Mouse (Mus musculus) hindbrain, embryonic 11.5 days (tissue): Measurements from ENCODE around the gene Casz1. TPM values are rescaled to one million over a fixed set of nuclear protein-coding genes. Genes with fewer than 3 reads are reported as not detected.

ENCODE experiments used
- ATAC-seq: fragments of 200-750 bp; cut with Nextera tagmentation; 2 replicates; pipeline ENCODE4 v1.8.0; 2017; ENCODE audit warnings: mild to moderate bottlenecking, moderate TSS enrichment, moderate library complexity; ENCODE audit not compliant: low FRiP score
- DNase-seq: peaks from one replicate; pipeline ENCODE4 v3.0.0-alpha.2; 2015; ENCODE audit warnings: low spot score
- H3K27ac ChIP-seq: fragments of 300-500 bp; sonication (generic); 2 replicates; pipeline ENCODE4 v1.5.1; 2014; ENCODE audit warnings: mild to moderate bottlenecking, low read depth, low read length
- H3K27me3 ChIP-seq: fragments of 300-500 bp; sonication (generic); 2 replicates; pipeline ENCODE4 v1.6.1; 2014; ENCODE audit warnings: mild to moderate bottlenecking, low read length, moderate library complexity, mixed read lengths; ENCODE audit not compliant: control insufficient read depth, insufficient read depth
- H3K36me3 ChIP-seq: fragments of 300-500 bp; sonication (generic); 2 replicates; pipeline ENCODE4 v1.6.1; 2014; ENCODE audit warnings: mild to moderate bottlenecking, low read length, moderate library complexity, mixed read lengths; ENCODE audit not compliant: control insufficient read depth, insufficient read depth
- H3K4me1 ChIP-seq: fragments of 300-500 bp; sonication (generic); replicated peaks from 2 replicates; pipeline ENCODE4 v1.6.1; 2014; ENCODE audit warnings: low read length, mixed read lengths; ENCODE audit not compliant: control insufficient read depth, insufficient read depth
- H3K4me2 ChIP-seq: fragments of 300-500 bp; sonication (generic); replicated peaks from 2 replicates; pipeline ENCODE4 v1.6.1; 2014; ENCODE audit warnings: mild to moderate bottlenecking, low read depth, low read length
- H3K4me3 ChIP-seq: fragments of 300-500 bp; sonication (generic); 2 replicates; pipeline ENCODE4 v1.5.1; 2014; ENCODE audit warnings: low read depth, low read length
- H3K9ac ChIP-seq: fragments of 300-500 bp; sonication (generic); 2 replicates; pipeline ENCODE4 v1.6.1; 2014; ENCODE audit warnings: low read depth, low read length
- H3K9me3 ChIP-seq: fragments of 300-500 bp; sonication (generic); 2 replicates; pipeline ENCODE4 v1.6.1; 2016; ENCODE audit warnings: low read length; ENCODE audit not compliant: control insufficient read depth
- WGBS: fragments of 180-500 bp; shearing (Covaris S2); extraction: QIAGEN DNeasy Blood & Tissue Kit; methylation state at CpG from one replicate; pipeline ENCODE4 v1.1.7; 2014; 5-methylcytosine and 5-hydroxymethylcytosine counted together
- polyA plus RNA-seq: library from polyadenylated mRNA; unstranded; fragments of >200 nt; fragmentation: Nextera tagmentation; extraction: Ambion mirVana; gene quantifications from 2 replicates; pipeline ENCODE4 v1.2.1, GENCODE M21; 2014

Casz1 gene
- polyA plus RNA-seq, 1 experiment from 2014 or later = 7.8 TPM

DNA sequence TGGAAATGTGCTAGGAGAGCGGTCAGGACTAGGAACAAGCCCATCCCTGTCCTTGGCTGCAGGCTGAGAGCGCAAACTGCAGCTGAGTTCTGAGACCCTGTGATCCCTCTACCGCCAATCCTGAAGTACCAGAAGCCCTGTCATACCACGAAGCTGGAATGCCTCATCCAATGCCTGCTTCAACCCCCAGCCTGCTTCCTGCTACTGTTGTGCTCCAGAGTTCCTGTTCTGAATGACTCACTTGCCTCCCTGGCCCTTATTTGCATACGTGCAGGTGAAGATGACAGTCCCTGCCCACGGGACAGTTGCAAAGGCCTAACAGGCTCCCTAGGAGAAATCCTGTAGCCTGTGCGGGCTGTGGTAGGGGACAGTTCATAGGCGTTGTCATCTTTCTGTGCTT lies 13.3 kb upstream of the Casz1 start:
- WGBS = 82% methylated on average over 8 of the region's 8 CpGs
- H3K36me3 ChIP-seq = no peaks in the 10 kb centered on the region
- H3K4me3 ChIP-seq = no peak overlapping the region
- H3K9ac ChIP-seq = no peak overlapping the region
- no peak overlapping the region for H3K27ac ChIP-seq
- H3K27me3 ChIP-seq = peaks cover 12% of the 10 kb centered on the region
- no peaks in the 10 kb centered on the region for H3K9me3 ChIP-seq
- peaks cover 6% of the 10 kb centered on the region for H3K4me1 ChIP-seq
- ATAC-seq (no peak), DNase-seq (no peak)
- no peak overlapping the region for H3K4me2 ChIP-seq

- Histone ChIP-seq H3K9ac (no peak overlapping the region), H3K4me3 (no peak overlapping the region), H3K36me3 (no peaks in the 10 kb centered on the region), H3K27ac (no peak overlapping the region), H3K27me3 (peaks cover 5% of the 10 kb centered on the region), H3K9me3 (no peaks in the 10 kb centered on the region), H3K4me1 (no peaks in the 10 kb centered on the region), H3K4me2 (no peak overlapping the region)
- WGBS = 50% methylated on average over 4 of the region's 4 CpGs
- ATAC-seq (no peak), DNase-seq (no peak)
Measured at GRCm38 (mm10) chr4:148795038-148795437, 9.2 kb upstream of the Casz1 start.

GRCm38 (mm10) chr4:148797475-148798324 lies 6.5 kb upstream of the Casz1 start:
- Histone ChIP-seq H3K27ac (no peak overlapping the region), H3K4me1 (no peaks in the 10 kb centered on the region), H3K27me3 (peaks cover 17% of the 10 kb centered on the region), H3K36me3 (no peaks in the 10 kb centered on the region), H3K9me3 (no peaks in the 10 kb centered on the region), H3K4me3 (no peak overlapping the region), H3K9ac (no peak overlapping the region), H3K4me2 (no peak overlapping the region)
- ATAC-seq = no peak
- no peak for DNase-seq
- WGBS = 84% methylated on average over 12 of the region's 12 CpGs

DNA sequence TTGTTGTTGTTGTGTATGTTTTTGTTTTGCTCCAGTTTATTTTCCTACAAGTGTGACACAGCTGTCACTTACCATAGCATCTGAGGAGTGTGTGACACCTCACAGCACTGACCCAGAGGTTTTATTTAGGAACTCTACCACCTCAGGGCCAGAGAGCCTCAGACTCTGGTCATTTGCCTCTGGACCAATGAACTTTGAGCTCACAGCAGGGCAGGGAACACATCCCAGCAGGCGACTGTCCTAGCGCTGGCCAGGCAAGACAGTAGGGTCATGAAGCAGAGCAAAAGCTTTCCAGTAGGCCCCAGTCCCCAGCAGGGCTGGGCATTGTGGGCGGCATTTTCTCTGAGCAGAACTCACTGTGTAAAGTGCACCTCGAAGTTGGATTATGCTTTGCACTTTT lies 1.2 kb upstream of the Casz1 start:
- Histone ChIP-seq H3K4me1 (peaks cover 5% of the 10 kb centered on the region), H3K4me3 (no peak overlapping the region), H3K4me2 (no peak overlapping the region), H3K9me3 (no peaks in the 10 kb centered on the region), H3K36me3 (no peaks in the 10 kb centered on the region), H3K27ac (no peak overlapping the region), H3K27me3 (peaks cover 50% of the 10 kb centered on the region), H3K9ac (no peak overlapping the region)
- ATAC-seq (no peak), DNase-seq (no peak)
- 8% methylated on average over 4 of the region's 4 CpGs for WGBS

DNA sequence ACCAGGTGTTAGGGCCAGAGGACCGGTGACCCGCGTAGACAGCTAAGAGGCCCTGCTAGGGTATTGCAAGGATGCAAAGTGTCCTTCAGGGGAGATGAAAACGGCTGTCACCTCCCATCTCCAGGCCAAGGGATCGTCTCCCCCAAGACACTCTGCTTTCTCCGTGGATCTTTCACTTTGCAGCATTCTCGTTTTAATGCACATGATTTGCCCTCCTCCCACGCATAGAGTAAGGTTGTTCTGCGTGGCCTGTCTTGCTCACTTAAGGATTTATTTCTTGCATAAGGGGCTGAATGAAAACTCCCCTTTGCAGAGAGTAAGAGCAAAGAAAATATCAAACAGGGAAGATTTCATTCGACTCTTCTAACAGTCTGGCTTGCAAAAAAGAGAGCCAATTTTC lies 593 bp upstream of the Casz1 start:
- Histone ChIP-seq H3K9me3 (no peaks in the 10 kb centered on the region), H3K27me3 (peaks cover 52% of the 10 kb centered on the region), H3K27ac (0 out of 2 replicates have a peak overlapping the region, but pooled peaks have one; percentile 6), H3K9ac (0 out of 2 replicates have a peak overlapping the region, but pooled peaks have one; percentile 16), H3K4me2 (peak overlapping the region; percentile 98), H3K4me1 (peaks cover 5% of the 10 kb centered on the region), H3K36me3 (no peaks in the 10 kb centered on the region), H3K4me3 (peak overlapping the region; percentile 66)
- 2% methylated on average over 10 of the region's 10 CpGs for WGBS
- ATAC-seq (no peak), DNase-seq (peak; percentile 40)

GRCm38 (mm10) chr4:148804780-148805160 lies 541 bp downstream of the Casz1 start:
- DNase-seq = peak; percentile 48
- 0% methylated on average over 10 of the region's 16 CpGs for WGBS
- H3K27me3 ChIP-seq = peaks cover 58% of the 10 kb centered on the region
- peak; percentile 20; the same call in 1 of the 2 replicates for ATAC-seq
- H3K36me3 ChIP-seq = no peaks in the 10 kb centered on the region
- H3K4me1 ChIP-seq = peaks cover 5% of the 10 kb centered on the region
- no peaks in the 10 kb centered on the region for H3K9me3 ChIP-seq
- peak overlapping the region; percentile 63 for H3K9ac ChIP-seq
- H3K27ac ChIP-seq = peak overlapping the region; percentile 62
- H3K4me2 ChIP-seq = peak overlapping the region; percentile 98
- H3K4me3 ChIP-seq = peak overlapping the region; percentile 66

GRCm38 (mm10) chr4:148805161-148805810 lies 1.1 kb downstream of the Casz1 start:
- no peaks in the 10 kb centered on the region for H3K9me3 ChIP-seq
- DNase-seq (peak; percentile 58), ATAC-seq (peak; percentile 12; the same call in 1 of the 2 replicates)
- peak overlapping the region; percentile 66 for H3K4me3 ChIP-seq
- H3K4me2 ChIP-seq = peak overlapping the region; percentile 98
- WGBS = 2% methylated on average over 40 of the region's 42 CpGs
- peaks cover 63% of the 10 kb centered on the region for H3K27me3 ChIP-seq
- peak overlapping the region; percentile 63 for H3K9ac ChIP-seq
- H3K36me3 ChIP-seq = no peaks in the 10 kb centered on the region
- peak overlapping the region; percentile 39 for H3K27ac ChIP-seq
- H3K4me1 ChIP-seq = peaks cover 5% of the 10 kb centered on the region

- H3K4me3 ChIP-seq = peak overlapping the region; percentile 66
- peak overlapping the region; percentile 17 for H3K27ac ChIP-seq
- no peaks in the 10 kb centered on the region for H3K9me3 ChIP-seq
- H3K36me3 ChIP-seq = no peaks in the 10 kb centered on the region
- 1% methylated on average over 63 of the region's 64 CpGs for WGBS
- H3K4me2 ChIP-seq = peak overlapping the region; percentile 98
- peaks cover 9% of the 10 kb centered on the region for H3K4me1 ChIP-seq
- DNase-seq = peak; percentile 49
- peaks cover 67% of the 10 kb centered on the region for H3K27me3 ChIP-seq
- H3K9ac ChIP-seq = peak overlapping the region; percentile 63
- peak; percentile 15; the same call in 1 of the 2 replicates for ATAC-seq
Measured at GRCm38 (mm10) chr4:148805811-148806747, 1.9 kb downstream of the Casz1 start.
